Mouse (Mus musculus) cerebellum, postnatal 14 days (tissue): ENCODE measurements at regions not wholly inside any gene's neighbourhood (a gene's known extent, or its start where the extent isn't known, plus 50 kb on each side); places are given as distances from the start of the nearest gene placed in this dataset.
"Not testable (repeated sequence)": the region's sequence is repeated elsewhere in the genome, so short reads cannot be mapped to it uniquely, and the experiment has no call there.

Experiments used
- DNase-seq, 2 experiments: peaks; one replicate each; pipeline ENCODE4 v3.0.0; 2021; ENCODE audit warnings: mixed read lengths in 2 of 2

GRCm38 (mm10) chr10:126337426-126337825 is 371.5 kb downstream of the Lrig3 start:
- no peak for DNase-seq

GRCm38 (mm10) chr10:126333786-126334185 is 367.8 kb downstream of the Lrig3 start:
- peak; percentile 32 to 42 for DNase-seq

- peak; percentile 96 for DNase-seq
These were observed 364.5 kb downstream of the Lrig3 start for GRCm38 (mm10) chr10:126330305-126330969.

- no peak for DNase-seq
These were observed 354.9 kb downstream of the Lrig3 start for GRCm38 (mm10) chr10:126320831-126321230.

GRCm38 (mm10) chr10:126319795-126320194 is 353.8 kb downstream of the Lrig3 start:
- DNase-seq = no peak

- no peak for DNase-seq
These were observed 334.0 kb downstream of the Lrig3 start for GRCm38 (mm10) chr10:126299962-126300361.

- no peak for DNase-seq
These were observed 332.2 kb downstream of the Lrig3 start for GRCm38 (mm10) chr10:126298211-126298610.

- DNase-seq = peak in 1 of 2 experiments; percentile 1
These were observed 329.9 kb downstream of the Lrig3 start for GRCm38 (mm10) chr10:126295853-126296252.

- peak; percentile 1 to 4 for DNase-seq
These were observed 325.8 kb downstream of the Lrig3 start for GRCm38 (mm10) chr10:126291765-126292164.

GRCm38 (mm10) chr10:126285096-126285495 is 319.1 kb downstream of the Lrig3 start:
- not testable (repeated sequence) for DNase-seq

- DNase-seq = no peak
These were observed 304.4 kb downstream of the Lrig3 start for GRCm38 (mm10) chr10:126270376-126270775.

GRCm38 (mm10) chr10:126267321-126267998 is 301.5 kb downstream of the Lrig3 start:
- DNase-seq = no peak

- DNase-seq = peak in 1 of 2 experiments; percentile 4
These were observed 291.2 kb downstream of the Lrig3 start for GRCm38 (mm10) chr10:126257171-126257570.

- no peak for DNase-seq
These were observed 288.2 kb downstream of the Lrig3 start for GRCm38 (mm10) chr10:126254198-126254597.

GRCm38 (mm10) chr10:126249176-126249575 is 283.2 kb downstream of the Lrig3 start:
- DNase-seq = no peak

GRCm38 (mm10) chr10:126243051-126243450 is 277.1 kb downstream of the Lrig3 start:
- DNase-seq = no peak

GRCm38 (mm10) chr10:126239536-126239935 is 273.6 kb downstream of the Lrig3 start:
- no peak for DNase-seq
